Mouse (Mus musculus) thymus, postnatal 4 days (tissue): ENCODE data around the gene Fitm1.

Source experiments
- DNase-seq: peaks from one replicate; pipeline ENCODE4 v3.0.0; 2021

The Fitm1 gene

GRCm38 (mm10) chr14:55570588-55570987, 4.8 kb upstream of the Fitm1 start:
- DNase-seq, result no peak

- no peak for DNase-seq
Observed at GRCm38 (mm10) chr14:55571760-55572159, 3.7 kb upstream of the Fitm1 start.

- no peak for DNase-seq
Observed at GRCm38 (mm10) chr14:55575711-55576110, 294 bp downstream of the Fitm1 start.

- no peak for DNase-seq
Observed at GRCm38 (mm10) chr14:55576376-55576775, 959 bp downstream of the Fitm1 start.

- peak; percentile 88 for DNase-seq
Observed at GRCm38 (mm10) chr14:55577871-55578667, 2.7 kb downstream of the Fitm1 start, which contains the start of gene Psme1. Psme1 (plus strand) TSS chr14:55578123.

DNA sequence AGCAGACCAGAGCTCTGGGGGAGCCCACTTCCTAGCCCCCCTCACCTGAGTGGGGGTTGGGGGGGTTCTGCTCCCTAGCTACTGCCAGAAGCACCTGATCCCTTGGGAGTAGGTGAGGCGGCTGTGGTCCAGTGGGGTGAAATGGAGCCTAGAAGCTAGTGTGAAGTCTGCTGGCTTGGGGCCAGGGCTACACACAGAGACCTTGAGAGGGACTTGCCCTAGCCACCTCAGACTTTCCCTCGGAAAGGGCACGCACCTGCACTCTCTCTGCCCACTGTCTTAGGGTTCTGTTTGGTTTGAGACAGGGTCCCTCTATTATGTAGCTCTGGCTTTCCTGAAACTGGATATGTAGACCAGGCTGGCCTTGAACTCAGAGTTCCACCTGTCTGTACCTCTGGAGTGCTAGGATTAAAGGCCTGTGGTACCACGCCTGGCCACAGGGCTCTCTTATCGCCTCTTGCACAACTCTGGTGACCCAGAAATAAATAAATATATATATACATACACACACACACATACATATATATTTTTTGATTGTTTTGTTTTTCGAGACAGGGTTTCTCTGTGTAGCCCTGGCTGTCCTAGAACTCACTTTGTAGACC, 3.4 kb downstream of the Fitm1 start:
- DNase-seq, result no peak

GRCm38 (mm10) chr14:55579511-55580496, 4.4 kb downstream of the Fitm1 start:
- no peak for DNase-seq

DNA sequence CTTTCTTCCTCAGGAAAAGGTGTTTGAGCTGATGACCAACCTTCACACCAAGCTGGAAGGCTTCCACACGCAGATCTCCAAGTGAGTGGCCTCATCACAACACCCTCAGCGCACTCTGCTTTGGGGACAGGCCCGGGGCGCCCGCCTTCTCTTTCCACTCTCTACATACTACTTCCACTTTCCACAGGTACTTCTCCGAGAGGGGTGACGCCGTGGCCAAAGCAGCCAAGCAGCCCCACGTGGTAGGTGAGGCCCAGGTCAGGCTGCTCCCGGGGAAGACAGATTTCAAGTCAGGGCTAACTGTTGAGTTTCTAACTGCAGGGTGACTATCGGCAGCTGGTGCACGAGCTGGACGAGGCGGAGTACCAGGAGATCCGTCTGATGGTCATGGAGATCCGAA, 5.3 kb downstream of the Fitm1 start:
- no peak for DNase-seq

DNA sequence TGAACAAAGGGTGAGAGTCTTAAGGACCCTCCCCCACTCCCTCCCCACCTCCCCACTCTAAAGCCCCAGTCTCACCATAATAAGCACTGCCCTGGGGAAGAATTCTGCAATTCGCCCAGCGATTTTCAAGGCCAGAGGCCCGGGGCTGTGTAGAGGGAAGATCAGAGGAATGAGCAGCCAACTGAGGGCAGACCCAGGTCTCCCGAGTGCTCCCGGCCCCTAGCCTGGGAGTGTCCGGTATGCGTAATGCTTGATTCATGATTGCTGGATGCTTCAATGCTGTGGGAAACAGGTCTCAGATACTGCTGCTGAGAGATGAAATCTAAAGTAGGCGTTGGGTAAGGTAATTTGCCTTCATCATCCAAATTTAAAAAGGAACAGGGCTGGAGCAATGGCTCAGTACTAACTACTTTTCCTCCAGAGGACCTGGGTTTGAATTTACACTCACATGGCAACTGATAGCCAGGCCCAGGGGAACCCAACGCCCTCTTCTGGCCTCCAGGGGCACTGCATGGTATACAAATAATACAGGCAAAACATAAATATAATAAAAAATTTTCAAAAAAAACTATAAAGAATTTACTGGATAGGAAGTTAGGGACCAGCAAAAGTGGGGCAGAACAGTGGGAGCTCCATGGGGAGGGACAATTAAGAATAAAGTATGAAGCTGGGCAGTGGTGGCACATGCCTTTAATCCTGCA, 6.7 kb downstream of the Fitm1 start:
- peak; percentile 40 for DNase-seq

DNA sequence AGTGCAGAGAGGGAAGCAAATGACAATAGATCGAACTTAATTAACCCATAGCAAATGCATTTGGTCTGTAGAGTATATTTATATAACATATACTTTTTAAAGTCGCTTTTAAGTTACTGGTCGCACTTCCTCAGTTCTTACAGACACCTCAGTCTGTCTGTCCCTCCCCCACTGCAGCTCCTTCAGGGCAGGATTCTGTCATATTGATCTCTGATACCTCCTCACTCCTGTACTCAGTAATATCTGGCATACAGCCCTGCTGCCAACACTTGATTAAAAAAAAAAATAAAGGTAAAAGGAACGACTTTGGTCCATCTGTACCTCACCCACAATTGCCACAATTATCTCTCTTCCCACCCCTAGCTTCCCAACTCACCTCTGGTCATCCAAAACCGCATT, 8.9 kb downstream of the Fitm1 start:
- DNase-seq, result no peak

DNA sequence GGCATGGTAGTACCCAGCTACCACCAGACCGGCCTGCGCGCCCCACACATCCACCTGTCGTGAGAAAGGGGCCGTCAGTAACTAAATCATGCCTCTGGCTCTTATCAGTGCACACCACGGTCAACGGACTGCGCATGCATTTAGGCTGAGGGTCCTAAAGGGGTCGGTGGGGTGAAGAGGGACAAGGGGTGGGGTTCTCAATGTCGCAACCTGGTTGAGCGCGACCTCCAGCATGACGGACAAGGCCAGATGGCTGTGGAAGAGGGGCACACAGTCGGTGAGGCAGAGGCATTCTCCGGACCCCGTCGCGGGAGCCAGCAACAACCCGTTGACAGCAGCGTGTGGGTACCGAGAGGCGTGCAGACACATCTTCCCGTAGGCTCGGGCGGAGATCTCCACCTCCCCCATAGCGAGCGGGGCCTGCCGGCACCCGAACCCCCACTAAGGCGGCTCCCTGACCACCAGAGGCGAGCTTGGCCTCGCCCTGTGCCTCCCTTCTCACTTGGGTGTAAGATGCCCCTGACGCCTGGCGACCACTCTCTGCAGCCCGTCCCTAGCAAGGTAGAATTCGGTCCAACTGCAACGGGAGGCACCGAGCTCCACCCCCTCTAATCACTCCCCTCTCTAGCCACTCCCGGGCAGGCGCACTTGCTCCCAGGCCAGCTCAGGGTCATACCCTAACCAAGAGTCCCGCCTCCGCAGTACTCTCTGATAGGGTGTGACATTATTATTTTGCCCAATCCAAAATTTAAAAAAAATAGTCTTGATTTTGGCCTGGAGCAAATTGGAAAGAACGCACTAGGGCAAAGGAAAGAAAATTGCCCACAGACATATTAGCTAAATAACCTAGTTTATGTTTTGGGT, 9.5 kb downstream of the Fitm1 start, which contains the start of gene Emc9:
Gene Emc9, minus strand, starts transcription at position 601 of the 864 bp plus-strand sequence.
- peak; percentile 63 for DNase-seq

GRCm38 (mm10) chr14:55585566-55585960, 10.1 kb downstream of the Fitm1 start:
- no peak for DNase-seq

- DNase-seq, result no peak
Observed at GRCm38 (mm10) chr14:55586149-55586548, 10.7 kb downstream of the Fitm1 start.

- no peak for DNase-seq
Observed at GRCm38 (mm10) chr14:55589271-55589670, 13.9 kb downstream of the Fitm1 start.

- DNase-seq, result no peak
Observed at GRCm38 (mm10) chr14:55589771-55590448, 14.5 kb downstream of the Fitm1 start.

GRCm38 (mm10) chr14:55590748-55591330, 15.4 kb downstream of the Fitm1 start, which contains the start of gene Psme2:
Psme2 (minus strand) TSS chr14:55591113.
- peak; percentile 75 for DNase-seq

DNA sequence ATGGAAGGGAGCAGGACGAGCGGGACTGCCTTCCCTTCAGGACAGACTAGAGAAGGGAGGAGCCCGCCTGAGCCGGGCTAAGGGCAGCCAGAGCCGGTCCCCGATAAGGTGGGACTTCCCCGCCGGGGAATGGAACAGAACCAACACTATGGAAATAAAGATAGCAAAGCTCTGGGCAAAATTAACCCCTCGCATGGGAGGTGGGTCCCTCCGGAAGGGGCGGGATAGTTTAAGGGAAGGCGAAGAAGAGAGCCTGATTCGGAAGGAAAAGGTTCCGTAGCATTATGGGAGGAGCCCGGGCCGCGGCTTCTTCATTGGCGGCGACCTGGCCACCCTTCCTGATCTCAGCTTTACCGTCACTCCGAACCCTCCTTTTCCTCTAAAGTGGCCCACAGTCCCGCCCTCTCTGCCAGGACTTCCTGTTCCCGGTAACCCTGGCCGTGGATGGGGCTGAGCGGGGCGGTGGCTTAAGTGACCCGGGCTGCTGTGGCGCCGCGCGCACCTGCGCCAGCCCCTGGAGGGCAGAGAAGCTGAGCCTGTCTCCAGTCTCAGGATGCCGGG, 16.0 kb downstream of the Fitm1 start, which contains the start of gene Rnf31:
Gene Rnf31, plus strand, starts transcription at position 378 of the 561 bp plus-strand sequence.
- DNase-seq, result peak; percentile 83

DNA sequence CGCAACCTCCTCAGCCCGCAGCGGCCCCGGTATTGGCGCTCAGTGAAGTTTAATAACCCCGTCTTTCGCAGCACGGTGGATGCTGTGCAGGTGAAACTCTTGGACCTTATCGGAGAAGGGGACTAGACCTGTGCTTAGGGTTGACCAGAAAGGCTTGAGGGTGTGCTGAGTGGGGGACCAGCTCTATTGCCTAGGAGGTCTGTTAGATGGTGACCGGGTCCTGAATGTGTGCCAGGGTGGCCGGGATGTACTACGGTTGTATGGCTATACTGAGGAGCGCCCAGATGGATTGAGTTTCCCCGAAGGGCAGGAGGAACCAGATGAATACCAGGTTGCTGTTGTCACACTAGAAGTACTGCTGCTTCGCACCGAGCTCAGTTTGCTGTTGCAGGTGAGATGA, 16.8 kb downstream of the Fitm1 start:
- no peak for DNase-seq

GRCm38 (mm10) chr14:55596036-55596690, 20.7 kb downstream of the Fitm1 start:
- DNase-seq, result no peak
